Mouse (Mus musculus) gastrocnemius, adult 2 months (tissue): ENCODE measurements at regions not wholly inside any gene's neighbourhood (a gene's known extent, or its start where the extent isn't known, plus 50 kb on each side); places are given as distances from the start of the nearest gene placed in this dataset.

Experiments used
- DNase-seq: peaks from one replicate; pipeline ENCODE4 v3.0.0; 2022
- H3K27ac ChIP-seq: fragments of 200-600 bp; 2 replicates; pipeline ENCODE4 v1.8.1; 2022; ENCODE audit warnings: mild to moderate bottlenecking
- H3K4me3 ChIP-seq: fragments of 200-600 bp; 2 replicates; pipeline ENCODE4 v1.8.1; 2022; ENCODE audit warnings: mild to moderate bottlenecking, moderate library complexity
- CTCF ChIP-seq: fragments of 200-600 bp; IDR thresholded peaks from 2 replicates; pipeline ENCODE4 v1.8.1; 2022; ENCODE audit warnings: antibody characterized with exemption, mild to moderate bottlenecking, moderate library complexity
- intact Hi-C: fragments of 180-260 bp; cut with DNase I; formaldehyde crosslinking; loops from one replicate; pipeline ENCODE4 v1.15.1; 2025

GRCm38 (mm10) chr14:46082646-46083045 lies 296.6 kb upstream of the Gm15217 start:
- Histone ChIP-seq H3K27ac (no peak overlapping the region), H3K4me3 (no peak overlapping the region)
- no peak for TF ChIP-seq CTCF
- intact Hi-C loops, result no loop called here
- DNase-seq, result no peak

- TF ChIP-seq CTCF, result no peak
- H3K4me3 ChIP-seq, result no peak overlapping the region
- peak; percentile 23 for DNase-seq
- no peak overlapping the region for H3K27ac ChIP-seq
- intact Hi-C loops, result no loop called here
Observed at GRCm38 (mm10) chr14:46088968-46089691, 290.1 kb upstream of the Gm15217 start.

- Histone ChIP-seq H3K4me3 (no peak overlapping the region), H3K27ac (no peak overlapping the region)
- no peak for TF ChIP-seq CTCF
- intact Hi-C loops, result no loop called here
- no peak for DNase-seq
Observed at GRCm38 (mm10) chr14:46115950-46116349, 263.3 kb upstream of the Gm15217 start.

GRCm38 (mm10) chr14:46126541-46126940 lies 252.7 kb upstream of the Gm15217 start:
- no peak overlapping the region for H3K4me3 ChIP-seq
- DNase-seq, result no peak
- H3K27ac ChIP-seq, result no peak overlapping the region
- no peak for TF ChIP-seq CTCF
- intact Hi-C loops, result no loop called here

GRCm38 (mm10) chr14:46129762-46130161 lies 249.5 kb upstream of the Gm15217 start:
- DNase-seq, result no peak
- Histone ChIP-seq H3K27ac (no peak overlapping the region), H3K4me3 (no peak overlapping the region)
- TF ChIP-seq CTCF, result no peak
- intact Hi-C loops, result no loop called here

GRCm38 (mm10) chr14:46144175-46144574 lies 235.0 kb upstream of the Gm15217 start:
- DNase-seq, result no peak
- intact Hi-C loops, result no loop called here
- peak overlapping the region; percentile 60 for H3K27ac ChIP-seq
- TF ChIP-seq CTCF, result no peak
- H3K4me3 ChIP-seq, result peak overlapping the region; percentile 1; the same call in 1 of the 2 replicates

- no peak for TF ChIP-seq CTCF
- peak overlapping the region; percentile 1; the same call in 1 of the 2 replicates for H3K4me3 ChIP-seq
- intact Hi-C loops, result no loop called here
- H3K27ac ChIP-seq, result peak overlapping the region; percentile 60
- DNase-seq, result peak; percentile 28
Observed at GRCm38 (mm10) chr14:46144707-46145106, 234.5 kb upstream of the Gm15217 start.

GRCm38 (mm10) chr14:46145584-46145983 lies 233.6 kb upstream of the Gm15217 start:
- no peak for DNase-seq
- intact Hi-C loops, result no loop called here
- H3K4me3 ChIP-seq, result no peak overlapping the region
- no peak for TF ChIP-seq CTCF
- no peak overlapping the region for H3K27ac ChIP-seq

GRCm38 (mm10) chr14:46149073-46149661 lies 230.0 kb upstream of the Gm15217 start:
- DNase-seq, result no peak
- Histone ChIP-seq H3K4me3 (no peak overlapping the region), H3K27ac (no peak overlapping the region)
- intact Hi-C loops, result no loop called here
- no peak for TF ChIP-seq CTCF

- intact Hi-C loops, result no loop called here
- Histone ChIP-seq H3K27ac (no peak overlapping the region), H3K4me3 (no peak overlapping the region)
- DNase-seq, result no peak
- TF ChIP-seq CTCF, result no peak
Observed at GRCm38 (mm10) chr14:46158741-46159140, 220.5 kb upstream of the Gm15217 start.

GRCm38 (mm10) chr14:46172181-46172874 lies 206.9 kb upstream of the Gm15217 start:
- no peak for DNase-seq
- no peak overlapping the region for H3K4me3 ChIP-seq
- H3K27ac ChIP-seq, result no peak overlapping the region
- TF ChIP-seq CTCF, result no peak
- intact Hi-C loops, result no loop called here

GRCm38 (mm10) chr14:46172875-46173324 lies 206.3 kb upstream of the Gm15217 start:
- intact Hi-C loops, result no loop called here
- no peak for TF ChIP-seq CTCF
- Histone ChIP-seq H3K4me3 (no peak overlapping the region), H3K27ac (no peak overlapping the region)
- no peak for DNase-seq

- no peak overlapping the region for H3K27ac ChIP-seq
- intact Hi-C loops, result no loop called here
- H3K4me3 ChIP-seq, result no peak overlapping the region
- no peak for TF ChIP-seq CTCF
- DNase-seq, result no peak
Observed at GRCm38 (mm10) chr14:46174386-46174785, 204.8 kb upstream of the Gm15217 start.
